Mouse (Mus musculus): ENCODE results near the gene Zfp266.

The Zfp266 gene

GRCm38 (mm10) chr9:20492527-20493233, 28.5 kb downstream of the Zfp266 start, which contains the start of gene Zfp426:
TSS of gene Zfp426 (minus strand) at chr9:20492746.
- peak; percentile 81 for DNase-seq (ENCODE audit: low spot score)

- no peak for DNase-seq (ENCODE audit: low spot score)
Measured at GRCm38 (mm10) chr9:20491858-20492526, 29.2 kb downstream of the Zfp266 start.

- no peak for DNase-seq (ENCODE audit: low spot score)
Measured at GRCm38 (mm10) chr9:20489536-20489935, 31.7 kb downstream of the Zfp266 start.

GRCm38 (mm10) chr9:20479396-20479795, 41.8 kb downstream of the Zfp266 start:
- no peak for DNase-seq (ENCODE audit: low spot score)

GRCm38 (mm10) chr9:20476632-20477031, 44.6 kb downstream of the Zfp266 start:
- no peak for DNase-seq (ENCODE audit: low spot score)

GRCm38 (mm10) chr9:20466761-20467442, 54.3 kb downstream of the Zfp266 start:
- DNase-seq (ENCODE audit: low spot score): peak; percentile 69

GRCm38 (mm10) chr9:20459377-20460317, 61.6 kb downstream of the Zfp266 start, which contains the start of gene Zfp26:
TSS of gene Zfp26 (minus strand) at chr9:20460162.
- DNase-seq (ENCODE audit: low spot score): peak; percentile 41

- DNase-seq (ENCODE audit: low spot score): no peak
Measured at GRCm38 (mm10) chr9:20453647-20454046, 67.6 kb downstream of the Zfp266 start.

- DNase-seq (ENCODE audit: low spot score): no peak
Measured at GRCm38 (mm10) chr9:20451493-20451892, 69.7 kb downstream of the Zfp266 start.

Measured in layer of hippocampus, adult 9-10 months (tissue).